Mouse (Mus musculus) embryonic facial prominence, embryonic 11.5 days (tissue): ENCODE measurements at regions not wholly inside any gene's neighbourhood (a gene's known extent, or its start where the extent isn't known, plus 50 kb on each side); places are given as distances from the start of the nearest gene placed in this dataset.

Experiments used
- ATAC-seq: fragments of 200-750 bp; cut with Nextera tagmentation; replicated peaks from 2 replicates; pipeline ENCODE4 v1.8.0; 2017; ENCODE audit warnings: low read depth; ENCODE audit not compliant: insufficient number of reproducible peaks, low FRiP score, low TSS enrichment
- DNase-seq: peaks from one replicate; pipeline ENCODE4 v3.0.0-alpha.2; 2015; ENCODE audit warnings: low spot score
- H3K27ac ChIP-seq: fragments of 300-500 bp; sonication (generic); replicated peaks from 2 replicates; pipeline ENCODE4 v1.5.1; 2014; ENCODE audit warnings: mild to moderate bottlenecking, low read depth, low read length, control low read depth
- H3K27me3 ChIP-seq: fragments of 300-500 bp; sonication (generic); 2 replicates; pipeline ENCODE4 v1.6.1; 2014; ENCODE audit warnings: mild to moderate bottlenecking, low read length, moderate library complexity, mixed read lengths; ENCODE audit not compliant: control insufficient read depth, insufficient read depth
- H3K36me3 ChIP-seq: fragments of 300-500 bp; sonication (generic); replicated peaks from 2 replicates; pipeline ENCODE4 v1.6.1; 2014; ENCODE audit warnings: low read depth, mild to moderate bottlenecking, low read length, moderate library complexity, mixed read lengths; ENCODE audit not compliant: control insufficient read depth, insufficient read depth
- H3K4me1 ChIP-seq: fragments of 300-500 bp; sonication (generic); 2 replicates; pipeline ENCODE4 v1.6.1; 2014; ENCODE audit warnings: low read length, mixed read lengths; ENCODE audit not compliant: control insufficient read depth, insufficient read depth
- H3K4me2 ChIP-seq: fragments of 300-500 bp; sonication (generic); 2 replicates; pipeline ENCODE4 v1.6.1; 2014; ENCODE audit warnings: low read depth, mild to moderate bottlenecking, control low read depth, low read length, moderate library complexity
- H3K4me3 ChIP-seq: fragments of 300-500 bp; sonication (generic); 2 replicates; pipeline ENCODE4 v1.5.1; 2014; ENCODE audit warnings: low read depth, low read length, control low read depth
- H3K9ac ChIP-seq: fragments of 300-500 bp; sonication (generic); replicated peaks from 2 replicates; pipeline ENCODE4 v1.6.1; 2014; ENCODE audit warnings: mild to moderate bottlenecking, control low read depth, low read length
- H3K9me3 ChIP-seq: fragments of 300-500 bp; sonication (generic); replicated peaks from 2 replicates; pipeline ENCODE4 v1.6.1; 2016; ENCODE audit warnings: mild to moderate bottlenecking, low read length, inconsistent platforms, mixed read lengths; ENCODE audit not compliant: control insufficient read depth
- WGBS: fragments of 180-500 bp; shearing (Covaris S2); extraction: QIAGEN DNeasy Blood & Tissue Kit; methylation state at CpG from one replicate; pipeline ENCODE4 v1.1.7; 2014; 5-methylcytosine and 5-hydroxymethylcytosine counted together

GRCm38 (mm10) chr12:25325901-25326300 is 229.0 kb upstream of the Id2 start:
- 84% methylated on average over 3 of the region's 3 CpGs for WGBS
- no peaks in the 10 kb centered on the region for H3K9me3 ChIP-seq
- H3K4me1 ChIP-seq = no peaks in the 10 kb centered on the region
- no peak overlapping the region for H3K4me2 ChIP-seq
- H3K4me3 ChIP-seq = no peak overlapping the region
- no peaks in the 10 kb centered on the region for H3K27me3 ChIP-seq
- ATAC-seq = no peak
- H3K27ac ChIP-seq = no peak overlapping the region
- no peak overlapping the region for H3K9ac ChIP-seq
- no peak for DNase-seq
- no peaks in the 10 kb centered on the region for H3K36me3 ChIP-seq

- Histone ChIP-seq H3K36me3 (no peaks in the 10 kb centered on the region), H3K27me3 (no peaks in the 10 kb centered on the region), H3K9me3 (no peaks in the 10 kb centered on the region), H3K4me3 (no peak overlapping the region), H3K27ac (no peak overlapping the region), H3K4me1 (no peaks in the 10 kb centered on the region), H3K4me2 (no peak overlapping the region), H3K9ac (no peak overlapping the region)
- ATAC-seq (no peak), DNase-seq (no peak)
- 73% methylated on average over 1 of the region's 1 CpGs for WGBS
Measured at GRCm38 (mm10) chr12:25323171-25323570, 226.2 kb upstream of the Id2 start.

- DNase-seq = no peak
- H3K27ac ChIP-seq = no peak overlapping the region
- H3K4me3 ChIP-seq = no peak overlapping the region
- no peaks in the 10 kb centered on the region for H3K4me1 ChIP-seq
- H3K9ac ChIP-seq = no peak overlapping the region
- H3K4me2 ChIP-seq = no peak overlapping the region
- H3K36me3 ChIP-seq = no peaks in the 10 kb centered on the region
- H3K9me3 ChIP-seq = no peaks in the 10 kb centered on the region
- ATAC-seq = no peak
- WGBS = 89% methylated on average over 3 of the region's 3 CpGs
- no peaks in the 10 kb centered on the region for H3K27me3 ChIP-seq
Measured at GRCm38 (mm10) chr12:25320262-25320767, 223.4 kb upstream of the Id2 start.

GRCm38 (mm10) chr12:25319846-25320245 is 222.9 kb upstream of the Id2 start:
- Histone ChIP-seq H3K36me3 (no peaks in the 10 kb centered on the region), H3K4me2 (no peak overlapping the region), H3K4me1 (no peaks in the 10 kb centered on the region), H3K9me3 (no peaks in the 10 kb centered on the region), H3K9ac (no peak overlapping the region), H3K27ac (no peak overlapping the region), H3K4me3 (no peak overlapping the region), H3K27me3 (no peaks in the 10 kb centered on the region)
- ATAC-seq (no peak), DNase-seq (no peak)
- 84% methylated on average over 2 of the region's 2 CpGs for WGBS

GRCm38 (mm10) chr12:25318072-25318671 is 221.2 kb upstream of the Id2 start:
- 85% methylated on average over 4 of the region's 4 CpGs for whole genome bisulfite sequencing
- ATAC-seq = no peak
- no peak overlapping the region for H3K4me2 ChIP-seq
- H3K4me1 ChIP-seq = no peaks in the 10 kb centered on the region
- H3K9me3 ChIP-seq = no peaks in the 10 kb centered on the region
- no peaks in the 10 kb centered on the region for H3K27me3 ChIP-seq
- no peak for DNase-seq
- no peak overlapping the region for H3K27ac ChIP-seq
- no peak overlapping the region for H3K9ac ChIP-seq
- no peaks in the 10 kb centered on the region for H3K36me3 ChIP-seq
- H3K4me3 ChIP-seq = no peak overlapping the region

- no peaks in the 10 kb centered on the region for H3K27me3 ChIP-seq
Measured at GRCm38 (mm10) chr12:25315969-25316368, 219.0 kb upstream of the Id2 start.

GRCm38 (mm10) chr12:25313212-25313611 is 216.3 kb upstream of the Id2 start:
- Histone ChIP-seq H3K4me3 (no peak overlapping the region), H3K27ac (no peak overlapping the region), H3K9ac (no peak overlapping the region), H3K4me1 (no peaks in the 10 kb centered on the region), H3K4me2 (no peak overlapping the region), H3K36me3 (no peaks in the 10 kb centered on the region), H3K9me3 (no peaks in the 10 kb centered on the region), H3K27me3 (no peaks in the 10 kb centered on the region)
- DNase-seq = no peak
- no peak for ATAC-seq

More at GRCm38 (mm10) chr12:25315969-25316368, 219.0 kb upstream of the Id2 start:
- Histone ChIP-seq H3K9me3 (no peaks in the 10 kb centered on the region), H3K4me2 (no peak overlapping the region), H3K27ac (no peak overlapping the region), H3K4me1 (no peaks in the 10 kb centered on the region), H3K4me3 (no peak overlapping the region), H3K9ac (no peak overlapping the region), H3K36me3 (no peaks in the 10 kb centered on the region)
- no peak for DNase-seq
- 79% methylated on average over 1 of the region's 1 CpGs for WGBS
- ATAC-seq = no peak

GRCm38 (mm10) chr12:25312390-25312789 is 215.4 kb upstream of the Id2 start:
- Histone ChIP-seq H3K27me3 (no peaks in the 10 kb centered on the region), H3K4me1 (no peaks in the 10 kb centered on the region), H3K4me3 (no peak overlapping the region), H3K9me3 (no peaks in the 10 kb centered on the region), H3K4me2 (no peak overlapping the region), H3K9ac (no peak overlapping the region), H3K36me3 (no peaks in the 10 kb centered on the region), H3K27ac (no peak overlapping the region)
- DNase-seq (no peak), ATAC-seq (no peak)
- 89% methylated on average over 2 of the region's 2 CpGs for WGBS
